Mouse (Mus musculus) cerebellum, postnatal 14 days (tissue): ENCODE results near the gene Il5.

Experiments used
- DNase-seq, 2 experiments: peaks; one replicate each; pipeline ENCODE4 v3.0.0; 2021; ENCODE audit warnings: mixed read lengths in 2 of 2

Il5 gene

DNA sequence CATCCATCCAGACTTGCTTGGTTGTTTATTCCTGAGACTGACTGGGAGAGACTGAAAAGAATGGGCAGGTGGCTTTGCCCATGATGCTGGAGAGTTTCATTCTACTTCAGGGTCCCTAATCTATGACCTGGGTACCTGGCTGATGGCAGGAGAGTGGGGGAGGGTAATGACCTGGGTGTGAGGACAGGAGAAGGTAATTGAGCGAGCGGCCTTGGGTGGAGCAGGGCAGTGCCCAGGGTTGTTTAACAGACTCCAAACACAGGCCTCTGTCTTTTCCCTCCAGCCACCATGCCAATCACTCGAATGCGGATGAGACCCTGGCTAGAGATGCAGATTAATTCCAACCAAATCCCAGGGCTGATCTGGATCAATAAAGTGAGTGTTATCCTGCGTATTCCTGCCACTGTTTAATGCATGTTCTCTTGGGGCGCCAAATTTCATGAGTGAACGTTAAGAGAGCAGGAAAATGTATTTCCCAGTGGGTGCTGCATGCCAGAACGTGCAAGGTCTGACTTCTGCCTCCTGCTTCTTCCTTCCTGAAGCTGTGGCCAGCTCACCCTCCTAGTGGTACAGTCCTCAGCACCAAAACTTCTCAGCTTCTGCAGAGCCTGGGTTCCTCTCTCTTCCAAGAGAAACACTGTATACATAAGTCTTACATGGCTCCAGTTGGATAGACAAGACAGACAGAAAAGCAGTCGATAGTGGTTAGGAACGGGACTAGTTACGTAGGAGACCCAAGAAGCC lies 50.6 kb downstream of the Il5 start:
- DNase-seq, result no peak

DNA sequence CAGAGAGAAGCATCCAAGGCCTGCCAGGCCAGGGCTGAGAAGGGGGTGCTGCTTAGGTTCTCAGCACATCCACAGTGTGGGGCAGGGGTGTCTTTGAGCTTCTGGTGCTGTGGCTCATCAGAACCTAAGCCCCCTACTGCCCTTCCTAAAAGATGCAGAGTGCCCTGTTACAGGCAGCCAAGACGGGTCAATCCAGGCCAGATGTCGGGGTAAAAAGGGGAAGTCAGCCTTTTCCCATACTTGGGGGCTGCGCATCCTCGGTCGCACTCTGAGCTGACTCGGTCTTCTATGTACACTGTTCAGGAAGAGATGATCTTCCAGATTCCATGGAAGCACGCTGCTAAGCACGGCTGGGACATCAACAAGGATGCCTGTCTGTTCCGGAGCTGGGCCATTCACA lies 51.9 kb downstream of the Il5 start:
- DNase-seq, result no peak

DNA sequence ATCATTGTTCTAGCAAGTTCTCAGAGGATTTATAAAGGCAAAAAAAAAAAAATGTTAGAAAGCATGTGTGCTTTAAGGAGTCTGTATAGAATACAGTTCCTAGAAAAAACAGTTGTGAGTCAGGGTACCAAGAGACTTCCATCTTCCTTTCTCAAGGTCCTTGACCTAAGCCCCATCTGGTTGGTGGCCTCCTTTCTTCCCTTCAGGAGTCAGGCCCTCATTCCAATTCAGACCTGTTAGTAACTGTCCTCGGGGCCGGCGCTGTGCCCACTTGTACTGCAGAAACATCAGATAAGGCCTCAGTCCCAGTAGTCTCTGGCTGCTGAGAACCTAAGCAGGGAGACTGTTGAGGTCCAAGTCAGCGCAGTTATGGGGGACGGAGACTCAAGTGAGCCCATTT lies 52.5 kb downstream of the Il5 start, which contains the start of gene Gm17334:
Gene Gm17334 (minus strand): TSS at position 101 of the 400 bp plus-strand sequence.
- DNase-seq, result no peak

DNA sequence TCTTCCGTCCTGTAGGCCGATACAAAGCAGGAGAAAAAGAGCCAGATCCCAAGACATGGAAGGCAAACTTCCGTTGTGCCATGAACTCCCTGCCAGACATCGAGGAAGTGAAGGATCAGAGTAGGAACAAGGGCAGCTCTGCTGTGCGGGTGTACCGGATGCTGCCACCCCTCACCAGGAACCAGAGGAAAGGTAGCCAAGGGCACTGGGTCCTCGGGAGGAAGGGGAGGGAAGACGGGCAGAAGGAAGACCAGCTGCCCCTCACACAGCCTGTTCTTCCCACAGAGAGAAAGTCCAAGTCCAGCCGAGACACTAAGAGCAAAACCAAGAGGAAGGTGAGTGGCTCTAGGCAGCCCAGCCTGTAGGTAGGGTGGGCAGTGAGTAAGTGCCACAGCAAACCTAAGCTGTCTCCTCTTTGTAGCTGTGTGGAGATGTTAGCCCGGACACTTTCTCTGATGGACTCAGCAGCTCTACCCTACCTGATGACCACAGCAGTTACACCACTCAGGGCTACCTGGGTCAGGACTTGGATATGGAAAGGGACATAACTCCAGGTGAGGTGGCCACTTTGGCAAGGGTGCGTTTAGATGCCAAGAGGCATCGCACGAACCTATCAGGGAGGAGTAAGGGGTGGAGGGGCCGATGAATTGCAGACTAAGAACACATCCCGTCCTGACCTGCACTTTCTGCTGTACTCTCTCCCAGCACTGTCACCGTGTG lies 53.2 kb downstream of the Il5 start:
- no peak for DNase-seq
